Mouse (Mus musculus): ENCODE results near the gene Pgbd1. TPM values are rescaled to one million over a fixed set of nuclear protein-coding genes. Genes with fewer than 3 reads are reported as not detected.

Gene Pgbd1
- polyA plus RNA-seq, 1 experiment, result 2.3 TPM

- TF ChIP-seq POLR2A (IDR thresholded peaks at IDR 0.05; ENCODE audit: extremely low read depth, insufficient read depth, low read length) (no peak), CTCF (IDR thresholded peaks at IDR 0.05; ENCODE audit: extremely low read depth, insufficient read depth, low read length) (no peak)
- H3K4me3 ChIP-seq (ENCODE audit: insufficient read depth, low read length), result no peak overlapping the region; the same call in 1 of the 2 replicates
Measured at GRCm38 (mm10) chr13:21454133-21454532, 13.3 kb upstream of the Pgbd1 start.

GRCm38 (mm10) chr13:21453449-21453848, 12.6 kb upstream of the Pgbd1 start, which contains the start of gene Zscan26:
Gene Zscan26 (minus strand): TSS chr13:21453730.
- Histone ChIP-seq H3K27ac (ENCODE audit: insufficient read depth, low read length) (peak within 1 kb of the TSS; percentile 67), H3K4me3 (ENCODE audit: insufficient read depth, low read length) (peak within 1 kb of the TSS; percentile 79), H3K4me1 (ENCODE audit: control insufficient read depth, insufficient read depth, low read length) (peaks cover 4% of the 10 kb centered on the region; the same call in 1 of the 2 replicates)
- peak; percentile 85 for TF ChIP-seq POLR2A (IDR thresholded peaks at IDR 0.05; ENCODE audit: extremely low read depth, insufficient read depth, low read length)
- no peak for TF ChIP-seq CTCF (IDR thresholded peaks at IDR 0.05; ENCODE audit: extremely low read depth, insufficient read depth, low read length)

More at GRCm38 (mm10) chr13:21454133-21454532, 13.3 kb upstream of the Pgbd1 start:
- H3K27ac ChIP-seq (ENCODE audit: insufficient read depth, low read length), result no peak overlapping the region
- peaks cover 4% of the 10 kb centered on the region; the same call in 1 of the 2 replicates for H3K4me1 ChIP-seq (ENCODE audit: control insufficient read depth, insufficient read depth, low read length)

- H3K4me3 ChIP-seq (ENCODE audit: insufficient read depth, low read length), result peak overlapping the region; percentile 79
- H3K4me1 ChIP-seq (ENCODE audit: control insufficient read depth, insufficient read depth, low read length), result peaks cover 4% of the 10 kb centered on the region; the same call in 1 of the 2 replicates
- 0 out of 2 replicates have a peak overlapping the region, but pooled peaks have one; percentile 67 for H3K27ac ChIP-seq (ENCODE audit: insufficient read depth, low read length)
- TF ChIP-seq CTCF (IDR thresholded peaks at IDR 0.05; ENCODE audit: extremely low read depth, insufficient read depth, low read length) (no peak), POLR2A (IDR thresholded peaks at IDR 0.05; ENCODE audit: extremely low read depth, insufficient read depth, low read length) (no peak)
Measured at GRCm38 (mm10) chr13:21453042-21453441, 12.2 kb upstream of the Pgbd1 start.

- Histone ChIP-seq H3K4me1 (ENCODE audit: control insufficient read depth, insufficient read depth, low read length) (peaks cover 4% of the 10 kb centered on the region; the same call in 1 of the 2 replicates), H3K27ac (ENCODE audit: insufficient read depth, low read length) (no peak overlapping the region), H3K4me3 (ENCODE audit: insufficient read depth, low read length) (no peak overlapping the region)
- TF ChIP-seq CTCF (IDR thresholded peaks at IDR 0.05; ENCODE audit: extremely low read depth, insufficient read depth, low read length), result no peak
- TF ChIP-seq POLR2A (IDR thresholded peaks at IDR 0.05; ENCODE audit: extremely low read depth, insufficient read depth, low read length), result no peak
Measured at GRCm38 (mm10) chr13:21447856-21448614, 7.2 kb upstream of the Pgbd1 start.

GRCm38 (mm10) chr13:21446796-21447195, 5.9 kb upstream of the Pgbd1 start:
- H3K4me3 ChIP-seq (ENCODE audit: insufficient read depth, low read length), result no peak overlapping the region
- peaks cover 1% of the 10 kb centered on the region; the same call in 1 of the 2 replicates for H3K4me1 ChIP-seq (ENCODE audit: control insufficient read depth, insufficient read depth, low read length)
- TF ChIP-seq CTCF (IDR thresholded peaks at IDR 0.05; ENCODE audit: extremely low read depth, insufficient read depth, low read length) (no peak), POLR2A (IDR thresholded peaks at IDR 0.05; ENCODE audit: extremely low read depth, insufficient read depth, low read length) (no peak)
- no peak overlapping the region for H3K27ac ChIP-seq (ENCODE audit: insufficient read depth, low read length)

- Histone ChIP-seq H3K4me1 (ENCODE audit: control insufficient read depth, insufficient read depth, low read length) (peaks cover 1% of the 10 kb centered on the region; the same call in 1 of the 2 replicates), H3K4me3 (ENCODE audit: insufficient read depth, low read length) (peak overlapping the region; percentile 69), H3K27ac (ENCODE audit: insufficient read depth, low read length) (no peak overlapping the region)
- TF ChIP-seq CTCF (IDR thresholded peaks at IDR 0.05; ENCODE audit: extremely low read depth, insufficient read depth, low read length), result no peak
- no peak for TF ChIP-seq POLR2A (IDR thresholded peaks at IDR 0.05; ENCODE audit: extremely low read depth, insufficient read depth, low read length)
Measured at GRCm38 (mm10) chr13:21441207-21441572, 332 bp upstream of the Pgbd1 start.

GRCm38 (mm10) chr13:21435476-21435875, 5.4 kb downstream of the Pgbd1 start:
- TF ChIP-seq CTCF (IDR thresholded peaks at IDR 0.05; ENCODE audit: extremely low read depth, insufficient read depth, low read length), result no peak
- TF ChIP-seq POLR2A (IDR thresholded peaks at IDR 0.05; ENCODE audit: extremely low read depth, insufficient read depth, low read length), result no peak
- H3K27ac ChIP-seq (ENCODE audit: insufficient read depth, low read length), result no peak overlapping the region
- H3K4me1 ChIP-seq (ENCODE audit: control insufficient read depth, insufficient read depth, low read length), result peaks cover 1% of the 10 kb centered on the region; the same call in 1 of the 2 replicates
- H3K4me3 ChIP-seq (ENCODE audit: insufficient read depth, low read length), result no peak overlapping the region

- H3K4me3 ChIP-seq (ENCODE audit: insufficient read depth, low read length), result no peak overlapping the region
- no peak overlapping the region for H3K27ac ChIP-seq (ENCODE audit: insufficient read depth, low read length)
- TF ChIP-seq POLR2A (IDR thresholded peaks at IDR 0.05; ENCODE audit: extremely low read depth, insufficient read depth, low read length), result no peak
- TF ChIP-seq CTCF (IDR thresholded peaks at IDR 0.05; ENCODE audit: extremely low read depth, insufficient read depth, low read length), result no peak
- no peaks in the 10 kb centered on the region for H3K4me1 ChIP-seq (ENCODE audit: control insufficient read depth, insufficient read depth, low read length)
Measured at GRCm38 (mm10) chr13:21427631-21428030, 13.2 kb downstream of the Pgbd1 start.

GRCm38 (mm10) chr13:21423301-21423700, 17.6 kb downstream of the Pgbd1 start:
- TF ChIP-seq CTCF (IDR thresholded peaks at IDR 0.05; ENCODE audit: extremely low read depth, insufficient read depth, low read length) (no peak), POLR2A (IDR thresholded peaks at IDR 0.05; ENCODE audit: extremely low read depth, insufficient read depth, low read length) (no peak)
- no peak overlapping the region for H3K4me3 ChIP-seq (ENCODE audit: insufficient read depth, low read length)
- H3K4me1 ChIP-seq (ENCODE audit: control insufficient read depth, insufficient read depth, low read length), result no peaks in the 10 kb centered on the region
- no peak overlapping the region for H3K27ac ChIP-seq (ENCODE audit: insufficient read depth, low read length)

- TF ChIP-seq POLR2A (IDR thresholded peaks at IDR 0.05; ENCODE audit: extremely low read depth, insufficient read depth, low read length) (no peak), CTCF (IDR thresholded peaks at IDR 0.05; ENCODE audit: extremely low read depth, insufficient read depth, low read length) (no peak)
- 0 out of 2 replicates have a peak, but pooled peaks cover 2% of the 10 kb centered on the region for H3K4me1 ChIP-seq (ENCODE audit: control insufficient read depth, insufficient read depth, low read length)
- no peak overlapping the region for H3K4me3 ChIP-seq (ENCODE audit: insufficient read depth, low read length)
- H3K27ac ChIP-seq (ENCODE audit: insufficient read depth, low read length), result no peak overlapping the region
Measured at GRCm38 (mm10) chr13:21418865-21419264, 22.0 kb downstream of the Pgbd1 start.

Data from cortical plate, adult 2 months (tissue).